Mouse (Mus musculus): ENCODE data around the gene Zfp444. TPM values are rescaled to one million over a fixed set of nuclear protein-coding genes. Genes with fewer than 3 reads are reported as not detected.
A peak's percentile ranks its signal among the peaks of the same experiment; 100 is the strongest.

Gene Zfp444
- total and polyA plus RNA-seq, 3 experiments: 10.9 to 12.7 (median 11.0) TPM

- Histone ChIP-seq H3K9ac (ENCODE audit: low read depth, low read length) (no peak overlapping the region), H3K27ac (no peak overlapping the region), H3K79me2 (replicated peaks; ENCODE audit: control insufficient read depth, insufficient read depth, low read length) (no peaks in the 10 kb centered on the region; the same call in 1 of the 2 replicates), H3K4me3 (no peak overlapping the region), H3K27me3 (ENCODE audit: control insufficient read depth, insufficient read depth, low read length) (no peaks in the 10 kb centered on the region), H3K4me1 (ENCODE audit: control insufficient read depth, insufficient read depth, low read length) (peaks cover 4% of the 10 kb centered on the region), H3K36me3 (ENCODE audit: control insufficient read depth, insufficient read depth, low read length) (peaks cover 4% of the 10 kb centered on the region)
- WGBS: 44% methylated on average over 3 of the region's 3 CpGs
- DNase-seq: no peak
- intact Hi-C loops (cut with DNase I): no loop called here
- TF ChIP-seq EP300 (IDR thresholded peaks at IDR 0.05; ENCODE audit: insufficient read depth, low read depth, low read length) (no peak), POLR2A (IDR thresholded peaks at IDR 0.05; ENCODE audit: insufficient read depth, low read depth, low read length) (no peak), CTCF (IDR thresholded peaks at IDR 0.05) (no peak)
These were observed 32.7 kb upstream of the Zfp444 start for GRCm38 (mm10) chr7:6139295-6139694.

GRCm38 (mm10) chr7:6143991-6144531, 28.0 kb upstream of the Zfp444 start:
- H3K79me2 ChIP-seq (replicated peaks; ENCODE audit: control insufficient read depth, insufficient read depth, low read length): peaks cover 9% of the 10 kb centered on the region
- TF ChIP-seq EP300 (IDR thresholded peaks at IDR 0.05; ENCODE audit: insufficient read depth, low read depth, low read length) (no peak), CTCF (IDR thresholded peaks at IDR 0.05) (no peak), POLR2A (IDR thresholded peaks at IDR 0.05; ENCODE audit: insufficient read depth, low read depth, low read length) (no peak)
- H3K9ac ChIP-seq (ENCODE audit: low read depth, low read length): no peak overlapping the region; the same call in 1 of the 2 replicates
- peaks cover 35% of the 10 kb centered on the region for H3K4me1 ChIP-seq (ENCODE audit: control insufficient read depth, insufficient read depth, low read length)
- no peaks in the 10 kb centered on the region for H3K27me3 ChIP-seq (ENCODE audit: control insufficient read depth, insufficient read depth, low read length)
- no peak overlapping the region; the same call in 1 of the 2 replicates for H3K27ac ChIP-seq
- 17% methylated on average over 2 of the region's 2 CpGs for WGBS
- H3K36me3 ChIP-seq (ENCODE audit: control insufficient read depth, insufficient read depth, low read length): peaks cover 10% of the 10 kb centered on the region
- no peak for DNase-seq
- intact Hi-C loops (cut with DNase I): loop anchor here (10.0 kb wide), 1 partner anchor 1489 kb away; the partner anchor contains the start of gene Ppp6r1
- no peak overlapping the region for H3K4me3 ChIP-seq

GRCm38 (mm10) chr7:6145423-6146188, 26.4 kb upstream of the Zfp444 start:
- no peak for DNase-seq
- peak overlapping the region; percentile 44 for H3K27ac ChIP-seq
- H3K4me1 ChIP-seq (ENCODE audit: control insufficient read depth, insufficient read depth, low read length): peaks cover 35% of the 10 kb centered on the region
- 50% methylated on average over 8 of the region's 8 CpGs for WGBS
- no peaks in the 10 kb centered on the region for H3K27me3 ChIP-seq (ENCODE audit: control insufficient read depth, insufficient read depth, low read length)
- intact Hi-C loops (cut with DNase I): loop anchor here (10.0 kb wide), 1 partner anchor 1491 kb away; the partner anchor contains the start of gene Ppp6r1
- H3K4me3 ChIP-seq: no peak overlapping the region
- peaks cover 10% of the 10 kb centered on the region for H3K36me3 ChIP-seq (ENCODE audit: control insufficient read depth, insufficient read depth, low read length)
- no peak overlapping the region for H3K9ac ChIP-seq (ENCODE audit: low read depth, low read length)
- peaks cover 9% of the 10 kb centered on the region for H3K79me2 ChIP-seq (replicated peaks; ENCODE audit: control insufficient read depth, insufficient read depth, low read length)
- TF ChIP-seq EP300 (IDR thresholded peaks at IDR 0.05; ENCODE audit: insufficient read depth, low read depth, low read length): no peak
- no peak for TF ChIP-seq POLR2A (IDR thresholded peaks at IDR 0.05; ENCODE audit: insufficient read depth, low read depth, low read length)
- TF ChIP-seq CTCF (IDR thresholded peaks at IDR 0.05): no peak

- H3K79me2 ChIP-seq (replicated peaks; ENCODE audit: control insufficient read depth, insufficient read depth, low read length): peaks cover 9% of the 10 kb centered on the region
- TF ChIP-seq EP300 (IDR thresholded peaks at IDR 0.05; ENCODE audit: insufficient read depth, low read depth, low read length) (no peak), POLR2A (IDR thresholded peaks at IDR 0.05; ENCODE audit: insufficient read depth, low read depth, low read length) (no peak), CTCF (IDR thresholded peaks at IDR 0.05) (no peak)
- H3K4me1 ChIP-seq (ENCODE audit: control insufficient read depth, insufficient read depth, low read length): peaks cover 43% of the 10 kb centered on the region
- intact Hi-C loops (cut with DNase I): loop anchor here (10.0 kb wide), 1 partner anchor 1492 kb away; the partner anchor contains the start of gene Ppp6r1
- no peak overlapping the region for H3K4me3 ChIP-seq
- no peak for DNase-seq
- H3K27ac ChIP-seq: peak overlapping the region; percentile 44
- H3K36me3 ChIP-seq (ENCODE audit: control insufficient read depth, insufficient read depth, low read length): peaks cover 10% of the 10 kb centered on the region
- WGBS: 11% methylated on average over 7 of the region's 7 CpGs
- no peak overlapping the region for H3K9ac ChIP-seq (ENCODE audit: low read depth, low read length)
- H3K27me3 ChIP-seq (ENCODE audit: control insufficient read depth, insufficient read depth, low read length): no peaks in the 10 kb centered on the region
These were observed 25.6 kb upstream of the Zfp444 start for GRCm38 (mm10) chr7:6146194-6146981.

- Histone ChIP-seq H3K27me3 (ENCODE audit: control insufficient read depth, insufficient read depth, low read length) (no peaks in the 10 kb centered on the region), H3K4me3 (no peak overlapping the region), H3K36me3 (ENCODE audit: control insufficient read depth, insufficient read depth, low read length) (peaks cover 13% of the 10 kb centered on the region), H3K4me1 (ENCODE audit: control insufficient read depth, insufficient read depth, low read length) (peaks cover 45% of the 10 kb centered on the region), H3K27ac (peak overlapping the region; percentile 44), H3K9ac (ENCODE audit: low read depth, low read length) (no peak overlapping the region), H3K79me2 (replicated peaks; ENCODE audit: control insufficient read depth, insufficient read depth, low read length) (peaks cover 9% of the 10 kb centered on the region)
- WGBS: 9% methylated on average over 2 of the region's 2 CpGs
- TF ChIP-seq POLR2A (IDR thresholded peaks at IDR 0.05; ENCODE audit: insufficient read depth, low read depth, low read length) (no peak), CTCF (IDR thresholded peaks at IDR 0.05) (no peak), EP300 (IDR thresholded peaks at IDR 0.05; ENCODE audit: insufficient read depth, low read depth, low read length) (no peak)
- intact Hi-C loops (cut with DNase I): loop anchor here (10.0 kb wide), 1 partner anchor 1492 kb away; the partner anchor contains the start of gene Ppp6r1
- no peak for DNase-seq
These were observed 25.1 kb upstream of the Zfp444 start for GRCm38 (mm10) chr7:6146982-6147325.

Data from heart, adult 2 months (tissue).